Mouse (Mus musculus) retina, postnatal 1 day (tissue): ENCODE data around the gene Sema5a.
A peak's percentile ranks its signal among the peaks of the same experiment; 100 is the strongest.

ENCODE experiments used
- DNase-seq: peaks from one replicate; pipeline ENCODE4 v3.0.0-alpha.2; 2012

The Sema5a gene

DNA sequence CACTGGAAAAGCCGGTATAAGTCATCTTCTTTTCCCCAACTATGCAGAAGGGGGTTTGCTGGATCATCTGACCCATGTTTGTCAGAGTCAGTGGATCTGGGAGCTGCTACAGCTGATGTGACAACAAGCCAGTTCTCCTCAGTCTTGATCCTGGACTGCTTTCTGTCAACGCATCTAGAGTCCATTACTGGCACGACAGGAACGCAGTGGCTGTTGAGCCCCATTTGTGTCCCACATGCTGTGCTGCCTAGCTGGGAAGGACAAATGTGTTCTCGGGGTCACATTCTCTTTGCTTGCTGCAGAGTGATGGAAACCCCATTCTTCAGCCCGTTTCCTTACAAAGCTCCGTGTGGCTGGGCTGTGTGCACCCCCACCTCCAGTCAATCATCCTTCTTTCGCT lies 12.7 kb downstream of the Sema5a start:
- no peak for DNase-seq

DNA sequence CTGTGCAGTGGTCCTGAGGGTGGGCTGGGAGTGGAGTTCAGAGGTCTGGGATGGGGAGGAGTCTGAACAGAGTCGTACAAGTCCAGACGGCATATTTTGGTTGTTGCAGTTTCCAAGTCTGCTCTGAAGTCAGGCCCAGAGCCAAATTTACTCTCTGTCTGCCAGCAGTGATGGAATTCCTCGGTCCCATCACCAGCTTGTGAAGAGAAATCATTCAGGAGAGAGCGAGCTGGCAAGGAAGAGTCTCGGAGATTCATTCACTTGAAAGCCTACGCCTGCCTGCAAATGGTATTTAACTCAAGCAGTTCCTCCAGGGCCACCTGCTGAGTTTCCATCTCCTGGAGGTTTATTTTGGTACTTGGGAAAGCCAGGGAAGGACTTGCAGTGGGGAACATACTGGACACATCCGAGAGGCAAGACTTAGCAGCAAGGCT lies 13.3 kb downstream of the Sema5a start:
- no peak for DNase-seq

DNA sequence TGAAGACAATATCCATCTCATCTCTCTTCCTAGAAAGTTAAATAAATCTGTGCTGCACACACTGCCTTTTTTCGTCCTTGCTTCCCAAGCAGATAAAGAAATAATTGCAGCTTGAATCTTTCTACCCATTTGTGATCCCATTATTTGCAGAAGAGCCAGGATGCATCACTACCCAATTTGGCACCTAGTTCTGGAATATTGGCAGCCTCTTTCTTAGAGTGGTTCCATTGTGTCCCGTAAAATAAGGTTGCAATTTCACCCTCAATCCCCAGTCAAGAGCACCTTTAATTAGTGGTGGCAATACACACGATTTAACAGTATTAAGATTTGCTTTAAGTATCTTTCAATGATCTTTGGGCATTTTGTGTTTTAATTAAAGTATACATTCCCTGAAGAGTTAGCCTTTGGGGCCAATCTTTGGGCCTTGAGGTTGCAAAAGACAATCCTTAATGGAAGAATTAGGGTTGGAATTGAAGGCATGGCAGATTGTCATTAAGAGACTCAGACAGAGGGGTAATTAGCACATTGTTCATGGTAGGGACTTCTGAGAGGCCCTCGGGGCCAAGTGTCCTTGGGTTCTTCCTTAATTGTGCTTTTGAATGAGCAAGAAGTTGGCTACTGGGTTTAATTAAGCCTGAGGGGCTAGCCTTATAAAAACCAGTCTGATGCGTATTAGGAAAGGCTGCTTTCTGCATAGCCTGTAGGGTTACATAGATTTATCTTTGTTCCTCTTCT lies 14.9 kb downstream of the Sema5a start:
- DNase-seq, result peak; percentile 46

DNA sequence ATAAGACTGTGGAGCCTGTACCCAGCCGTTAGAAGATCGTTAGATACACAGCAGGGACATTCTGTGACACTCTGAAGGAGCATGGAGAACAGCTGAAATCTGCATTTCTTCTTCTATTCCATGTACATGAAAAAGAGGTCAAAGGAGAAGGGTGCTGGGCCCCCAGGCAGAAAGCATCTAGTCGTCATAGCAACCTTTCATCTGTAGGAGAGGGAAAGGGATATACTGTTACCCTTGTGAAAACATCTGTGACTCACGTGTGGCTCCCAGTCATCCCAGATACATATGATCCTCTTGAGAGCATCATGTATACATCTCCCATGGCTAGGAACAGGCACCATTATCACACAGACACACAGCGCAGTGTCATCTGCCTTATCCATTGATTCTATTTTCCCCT lies 16.3 kb downstream of the Sema5a start:
- DNase-seq, result peak; percentile 59

DNA sequence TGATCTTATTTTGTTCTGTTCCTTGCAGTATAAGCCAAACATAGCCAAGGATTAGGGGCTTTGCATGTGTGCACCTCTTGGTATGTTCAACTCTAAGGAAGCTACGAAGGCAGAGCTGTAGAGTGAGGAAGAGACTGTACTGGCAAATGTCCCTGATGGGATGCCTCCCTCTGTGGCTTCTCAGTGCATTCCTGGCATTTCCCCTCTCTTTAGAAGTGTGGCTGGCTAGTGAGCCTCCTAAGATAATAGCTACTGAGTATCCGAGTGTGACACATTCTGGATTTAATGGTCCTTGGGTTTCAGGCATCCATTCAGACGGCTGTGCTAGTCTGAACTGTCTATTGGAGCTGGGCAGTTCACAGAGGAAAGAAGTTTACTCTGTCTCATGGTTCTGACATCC lies 19.0 kb downstream of the Sema5a start:
- no peak for DNase-seq

DNA sequence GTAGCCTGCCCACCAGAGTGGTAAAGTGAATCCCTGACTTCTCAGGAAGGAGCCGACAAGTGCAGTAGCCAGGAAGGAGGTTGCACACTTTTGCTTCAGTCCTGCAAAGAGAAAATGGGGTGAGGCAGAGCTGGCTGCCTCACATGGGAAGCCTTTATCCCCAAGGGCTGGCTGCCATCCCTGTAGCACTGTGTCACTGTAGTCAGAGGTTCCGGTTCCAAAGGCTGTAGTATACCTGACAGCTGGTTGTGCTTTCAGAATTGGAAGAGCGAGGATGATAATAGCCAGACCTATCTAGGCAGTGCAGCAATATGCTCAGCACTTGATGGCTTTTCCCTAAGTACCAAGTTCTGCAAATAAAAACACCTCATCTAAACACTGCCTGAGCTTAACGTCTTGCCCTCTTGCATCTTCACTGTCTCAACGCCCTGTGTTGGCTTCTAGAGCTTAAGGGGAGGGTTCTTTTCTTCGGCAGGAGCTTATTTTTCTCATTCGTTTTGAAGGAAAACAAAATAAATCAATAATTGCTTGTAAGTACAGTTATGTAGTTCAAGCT lies 20.3 kb downstream of the Sema5a start:
- no peak for DNase-seq

DNA sequence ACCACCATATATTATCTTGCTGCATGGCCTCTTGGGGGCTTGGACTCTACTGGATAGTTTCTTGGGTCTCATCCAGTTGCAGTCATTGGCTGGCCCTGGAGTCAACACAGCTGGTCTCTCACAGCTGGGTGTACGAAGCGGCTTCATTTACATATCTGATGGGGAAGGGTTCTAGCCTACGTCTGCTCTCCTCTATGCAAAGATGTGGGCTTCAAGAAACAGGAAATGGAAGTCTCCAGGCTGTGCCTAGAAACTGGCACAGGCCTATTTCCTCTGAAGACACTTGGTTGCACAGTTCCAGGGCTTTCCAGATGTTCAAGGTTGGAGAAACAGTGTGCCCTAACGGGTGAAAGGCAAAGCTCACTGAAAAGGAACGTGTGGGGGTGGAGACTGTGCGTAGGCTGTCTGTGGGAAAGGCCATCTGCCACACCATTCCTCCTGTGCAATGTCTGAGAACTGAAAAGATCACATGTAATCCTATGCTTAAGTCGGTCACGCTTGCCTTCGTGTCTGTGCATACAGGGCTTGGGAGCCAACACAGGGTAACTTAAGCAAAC lies 20.8 kb downstream of the Sema5a start:
- DNase-seq, result peak; percentile 70

DNA sequence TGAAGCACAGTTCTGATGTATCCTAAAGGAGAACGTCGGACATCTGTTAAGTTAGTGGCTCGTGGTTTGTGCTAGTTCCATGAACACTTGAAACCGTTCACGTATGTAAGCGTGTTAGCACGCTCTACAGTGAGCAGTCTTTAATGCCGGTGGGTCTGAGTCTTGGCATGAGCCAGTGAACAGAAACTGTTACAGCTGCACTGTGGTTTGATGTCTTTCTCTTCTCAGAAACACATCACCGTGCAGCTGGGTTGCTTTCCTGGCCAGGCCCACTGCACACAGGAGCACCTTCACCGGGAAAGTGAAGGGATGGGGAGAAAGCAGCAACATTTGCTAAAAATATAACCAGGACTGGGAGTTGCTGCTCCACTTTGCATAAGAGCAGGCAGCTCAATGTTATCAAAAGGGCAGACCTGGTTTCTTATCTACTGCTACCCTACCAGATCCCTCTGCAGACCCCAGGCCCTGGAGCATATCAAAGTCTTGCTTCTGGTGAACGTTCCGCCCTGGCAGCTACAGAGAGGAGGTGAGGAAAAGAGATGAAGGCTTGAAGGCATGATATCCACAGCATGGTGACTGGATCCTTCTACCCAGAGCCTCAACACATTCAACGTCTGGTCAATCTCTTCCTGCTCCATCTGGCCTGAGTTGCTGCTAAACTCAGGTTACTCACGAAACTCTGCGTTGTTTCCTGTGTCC lies 21.7 kb downstream of the Sema5a start:
- DNase-seq, result no peak

DNA sequence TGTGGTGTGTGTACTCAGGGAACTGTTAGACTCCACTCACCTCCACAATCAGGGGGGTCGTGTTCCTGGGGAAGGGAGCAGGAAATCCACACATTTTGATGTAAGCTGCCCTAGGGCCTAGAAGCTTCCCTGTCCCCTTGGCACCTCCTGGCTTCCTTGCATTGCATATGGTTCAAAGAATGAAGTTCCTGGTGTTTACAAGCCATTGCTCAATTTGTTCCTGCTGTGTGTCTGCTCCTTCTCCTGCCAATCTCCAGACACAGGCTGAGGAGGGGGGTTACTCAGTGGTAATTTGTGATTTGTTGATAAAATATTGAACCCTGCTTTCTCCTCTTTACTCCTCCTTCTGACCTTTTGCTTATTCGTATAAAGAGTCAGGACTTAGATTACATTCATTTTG lies 25.5 kb downstream of the Sema5a start:
- no peak for DNase-seq

DNA sequence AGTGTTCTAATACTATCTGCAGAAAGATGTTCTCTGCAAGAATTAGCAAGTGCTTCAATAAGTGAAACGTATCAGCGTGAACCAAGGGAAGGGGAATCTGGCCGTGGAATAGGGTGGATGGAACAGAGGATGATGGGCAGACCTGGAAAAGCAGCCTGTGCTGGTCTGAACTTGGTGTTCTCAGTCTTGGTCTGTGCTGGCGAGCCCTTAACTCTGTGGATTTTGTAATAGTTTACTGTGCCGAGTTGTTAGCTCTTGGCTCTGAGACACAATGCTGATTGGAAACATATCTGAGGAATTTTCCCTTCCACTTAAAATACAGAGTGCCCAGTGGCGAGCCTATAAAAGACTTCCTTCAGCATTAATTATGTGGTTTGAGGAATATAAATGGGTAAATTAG lies 29.3 kb downstream of the Sema5a start:
- no peak for DNase-seq

DNA sequence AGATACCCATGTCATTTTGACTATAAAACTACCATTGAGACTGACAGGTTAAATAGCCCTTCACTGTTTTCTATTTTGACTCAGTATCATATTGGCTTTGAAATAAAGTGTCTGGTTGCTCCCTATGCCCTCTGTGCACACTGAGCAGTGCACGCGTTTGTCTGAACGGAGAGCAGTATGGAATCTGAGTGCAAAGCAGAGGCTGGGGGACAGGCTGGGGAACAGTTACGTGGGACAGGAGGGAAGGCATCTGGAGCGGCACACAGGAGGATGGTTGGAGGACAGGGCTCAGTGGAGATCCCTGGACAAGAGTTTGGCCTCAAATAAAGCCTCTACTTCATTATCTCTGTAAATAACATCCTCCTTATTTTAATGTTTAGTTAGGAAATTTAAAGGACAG lies 30.4 kb downstream of the Sema5a start:
- no peak for DNase-seq

DNA sequence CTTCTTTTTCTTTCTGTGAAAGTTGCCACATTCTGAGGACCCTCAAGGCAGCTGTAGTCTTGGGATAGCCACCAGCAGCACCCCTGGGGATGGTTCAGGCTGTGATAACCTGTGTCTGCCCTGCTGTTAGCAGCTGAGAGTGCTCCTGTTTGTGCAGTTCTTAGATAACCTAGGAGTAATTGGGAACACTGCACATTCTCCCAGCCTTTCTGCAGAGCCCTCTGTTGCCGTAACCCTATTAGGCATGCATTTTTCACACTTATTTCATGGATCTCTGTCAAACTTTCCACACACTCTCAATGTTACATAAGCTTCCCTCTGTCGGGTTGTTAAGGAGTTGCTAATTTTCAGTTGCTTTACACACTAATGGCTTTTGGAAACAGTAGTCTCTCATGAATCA lies 34.0 kb downstream of the Sema5a start:
- DNase-seq, result no peak

DNA sequence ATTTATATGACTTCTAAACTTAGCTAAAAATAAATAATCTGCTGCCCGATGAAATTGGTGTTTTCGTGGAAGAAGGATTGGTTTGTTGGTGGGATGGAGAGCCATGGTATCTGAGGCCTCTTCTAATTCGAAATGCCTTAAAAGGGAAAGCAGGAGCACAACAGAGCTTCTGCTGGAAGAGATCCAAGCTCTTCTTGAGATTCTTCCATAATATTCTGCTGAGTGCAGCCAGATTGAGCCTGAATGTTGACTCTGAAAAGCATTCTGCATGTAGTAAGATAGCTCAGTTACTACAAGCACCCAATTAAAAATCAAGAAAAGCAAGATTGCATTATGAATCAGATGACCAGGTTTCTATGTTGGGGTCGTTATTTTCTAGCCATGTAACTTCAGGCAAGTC lies 36.8 kb downstream of the Sema5a start:
- DNase-seq, result no peak

DNA sequence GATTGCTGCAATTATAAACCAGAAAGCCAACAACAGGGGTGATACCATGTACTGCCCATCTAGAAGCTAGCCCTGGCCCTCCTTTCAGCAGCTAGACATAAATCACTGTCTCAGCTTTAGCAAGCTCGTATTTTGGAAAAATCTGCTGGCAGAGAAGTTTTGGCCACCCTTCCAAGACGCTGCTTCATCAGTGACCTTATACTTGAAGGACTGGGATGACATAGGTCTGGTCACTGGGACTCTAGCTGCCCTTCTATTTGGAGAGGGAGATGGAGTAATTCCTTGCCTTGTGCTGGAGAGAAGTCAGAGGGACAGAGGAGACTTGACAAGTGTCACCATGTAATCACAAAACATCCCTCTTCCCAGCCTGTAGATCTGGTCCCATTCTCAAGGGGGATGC lies 40.1 kb downstream of the Sema5a start:
- DNase-seq, result no peak

DNA sequence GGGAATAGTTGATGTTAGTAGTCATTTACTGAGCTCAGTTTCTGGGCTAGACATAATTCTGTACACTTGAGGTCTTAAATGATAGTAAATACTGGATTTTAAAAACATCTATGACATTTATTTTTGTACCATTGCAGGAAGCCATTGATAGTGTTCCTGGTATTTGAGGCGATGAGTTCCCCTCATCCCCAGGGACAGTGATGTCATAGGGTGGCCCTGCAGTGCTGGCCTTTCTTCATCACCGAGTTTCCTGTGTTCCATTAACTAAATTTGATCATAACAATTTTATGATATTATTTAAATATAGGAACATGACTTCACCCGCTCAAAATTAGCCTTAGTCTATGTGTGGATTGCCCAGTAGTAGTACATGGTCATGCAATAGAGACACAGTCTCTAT lies 41.7 kb downstream of the Sema5a start:
- no peak for DNase-seq

DNA sequence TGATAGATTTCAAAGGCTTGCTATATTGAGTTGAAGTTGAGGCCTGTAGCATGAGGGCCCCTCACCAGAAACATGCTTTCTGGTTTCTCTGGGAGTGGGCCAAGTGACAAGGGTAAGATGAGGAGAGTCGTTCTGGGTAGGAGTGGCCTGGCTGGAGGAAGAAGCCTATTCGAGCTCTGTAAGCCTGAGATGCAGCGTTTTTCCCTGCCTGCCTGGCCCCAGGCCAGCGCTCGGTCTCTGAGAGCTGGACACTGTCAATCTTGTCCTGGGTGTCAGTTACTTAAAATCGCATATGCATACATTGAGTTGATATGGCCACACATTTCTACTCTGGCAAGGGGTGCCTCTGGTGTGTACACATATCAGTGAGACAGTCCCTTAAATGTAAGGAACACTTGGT lies 43.9 kb downstream of the Sema5a start:
- no peak for DNase-seq

DNA sequence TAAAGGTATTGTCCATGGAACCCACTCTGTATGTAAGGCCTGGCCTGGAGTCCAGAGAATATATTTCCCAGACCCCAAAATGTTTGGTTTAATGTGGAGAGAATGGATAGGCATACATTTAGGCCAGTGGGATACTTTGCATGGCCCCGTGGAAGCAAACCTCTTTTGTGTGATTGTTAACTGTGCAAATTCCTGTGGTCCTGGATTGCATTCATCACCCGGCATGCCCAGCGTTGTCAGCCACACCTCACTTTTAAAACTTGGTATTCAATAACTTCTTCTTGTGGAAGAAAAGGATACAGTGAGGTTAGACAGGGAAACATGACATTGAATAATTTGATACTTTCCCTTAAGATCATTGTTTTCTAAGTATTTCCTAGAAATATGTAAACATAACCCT lies 46.4 kb downstream of the Sema5a start:
- DNase-seq, result no peak

DNA sequence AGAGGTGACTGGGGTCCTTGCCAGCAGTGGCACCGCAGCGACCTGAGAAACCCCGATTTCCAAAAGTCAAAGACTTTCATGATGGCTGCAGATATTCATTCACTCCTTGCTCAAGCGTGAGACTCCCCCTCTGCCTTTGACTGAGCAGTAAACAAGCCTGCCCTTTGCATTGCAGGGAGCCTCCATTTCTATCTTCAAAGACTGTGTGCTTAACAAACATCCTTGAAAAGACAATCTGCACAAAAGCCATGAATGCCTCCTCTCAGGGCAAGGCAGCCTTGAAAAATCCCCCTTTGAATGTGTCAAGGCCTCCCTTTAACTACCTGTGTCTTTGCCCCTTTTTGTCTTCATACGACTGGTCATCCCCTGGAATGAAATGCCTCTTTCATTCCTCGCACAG lies 51.9 kb downstream of the Sema5a start:
- DNase-seq, result no peak

DNA sequence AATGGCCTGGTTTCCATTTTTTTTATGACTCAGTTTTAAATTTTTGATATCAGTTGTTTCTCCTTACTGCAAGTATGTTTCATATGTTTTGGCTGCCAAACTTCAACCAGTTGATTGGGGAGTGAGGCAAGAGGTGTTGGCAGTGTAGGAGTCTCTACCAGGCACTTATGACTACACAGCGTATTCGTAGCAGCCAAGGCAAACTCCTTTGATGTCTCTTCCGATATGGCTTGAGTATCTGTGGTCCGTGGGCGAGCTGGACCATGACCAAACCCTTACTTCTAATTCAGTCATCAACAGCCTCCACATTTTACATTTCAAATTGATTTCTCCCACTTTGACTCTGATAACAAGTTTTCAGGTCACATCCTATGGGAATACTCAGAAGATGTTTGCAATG lies 52.7 kb downstream of the Sema5a start:
- no peak for DNase-seq

DNA sequence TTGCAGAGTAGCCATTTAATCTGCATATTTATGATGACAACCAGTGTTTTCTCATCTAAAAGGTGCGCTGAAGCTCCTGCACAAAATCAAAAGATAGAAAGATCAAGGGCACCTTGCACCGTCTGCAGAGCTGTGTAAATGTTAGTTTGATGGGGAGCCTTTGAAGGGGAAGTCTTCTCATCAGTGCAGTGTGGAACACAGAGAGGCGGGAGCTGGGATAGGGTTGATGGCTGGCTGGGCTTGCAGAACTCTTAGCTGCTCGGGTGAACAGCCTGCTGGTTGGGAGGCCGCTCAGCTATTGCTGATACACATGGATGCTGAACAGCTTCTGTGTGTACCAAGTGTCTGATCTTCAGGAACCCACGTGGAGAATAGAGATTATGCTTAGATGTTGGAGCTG lies 53.9 kb downstream of the Sema5a start:
- no peak for DNase-seq

DNA sequence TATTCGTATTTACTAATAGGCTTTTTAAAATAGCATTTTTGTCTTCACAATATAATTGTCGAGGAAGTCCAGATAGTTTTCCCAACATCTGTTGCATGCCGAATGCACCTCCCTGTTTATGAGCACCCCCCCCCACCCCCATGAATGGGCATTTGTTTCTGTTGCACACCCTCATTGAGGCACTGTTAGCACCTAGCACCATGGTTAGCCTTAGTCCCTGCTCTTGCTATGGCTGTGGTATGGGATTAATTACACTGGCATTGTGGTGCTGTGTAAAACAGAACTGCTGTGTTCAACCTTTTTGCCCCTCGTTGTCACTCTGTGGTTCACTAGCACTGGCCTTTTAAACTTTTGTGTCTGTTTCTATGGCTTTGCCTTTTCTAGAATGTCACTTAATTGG lies 56.4 kb downstream of the Sema5a start:
- no peak for DNase-seq

DNA sequence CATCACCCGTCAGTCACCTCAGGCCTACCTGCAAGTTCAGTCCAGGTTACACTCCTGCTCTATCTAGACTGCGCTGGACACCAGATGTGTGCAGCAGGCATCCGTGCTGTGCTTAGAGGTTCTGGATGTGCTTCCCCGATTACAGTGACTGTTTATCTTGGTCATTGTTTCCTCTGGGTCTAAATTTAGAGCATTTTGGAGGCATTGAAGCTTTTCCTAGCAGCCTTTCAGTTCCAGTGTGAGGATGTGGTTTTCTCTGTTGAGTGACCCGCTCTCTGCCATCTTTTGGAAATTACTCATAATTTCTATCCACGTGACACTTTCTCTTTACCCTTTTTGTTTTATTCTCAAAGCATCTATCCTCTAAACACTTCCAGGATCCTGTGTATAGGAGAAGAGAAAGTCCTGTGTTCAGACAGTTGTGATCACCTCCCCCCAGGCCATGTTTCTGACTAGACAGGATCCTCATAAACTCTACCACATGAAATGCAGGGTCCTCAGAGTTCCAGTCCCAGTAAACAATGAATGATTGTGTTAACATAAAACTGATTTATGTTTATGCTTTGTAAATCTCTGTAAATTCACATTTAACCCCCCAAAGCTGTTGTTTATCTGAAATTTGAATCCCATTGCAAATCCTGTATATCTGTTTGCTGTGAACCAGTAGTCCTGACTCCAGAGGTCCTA lies 62.1 kb downstream of the Sema5a start:
- DNase-seq, result no peak

DNA sequence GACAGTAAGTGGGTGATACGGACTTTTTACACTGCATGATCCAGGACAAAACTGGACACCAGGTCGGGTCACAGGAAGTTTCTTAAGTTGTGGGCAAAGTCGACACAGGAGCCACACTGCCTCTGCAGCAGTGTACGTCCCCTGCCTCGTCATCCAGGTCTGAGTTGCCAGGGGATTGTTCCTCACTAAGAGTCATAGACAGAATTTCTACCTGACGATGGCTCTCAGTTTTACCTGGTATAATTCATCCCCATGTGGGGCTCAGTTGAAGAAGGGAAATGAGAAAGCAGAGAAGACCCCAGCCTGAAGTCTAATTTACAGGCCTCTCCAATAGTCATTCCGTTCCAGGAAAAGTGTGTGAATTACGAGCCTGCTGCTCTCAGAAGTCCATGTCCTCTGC lies 66.2 kb downstream of the Sema5a start:
- no peak for DNase-seq

DNA sequence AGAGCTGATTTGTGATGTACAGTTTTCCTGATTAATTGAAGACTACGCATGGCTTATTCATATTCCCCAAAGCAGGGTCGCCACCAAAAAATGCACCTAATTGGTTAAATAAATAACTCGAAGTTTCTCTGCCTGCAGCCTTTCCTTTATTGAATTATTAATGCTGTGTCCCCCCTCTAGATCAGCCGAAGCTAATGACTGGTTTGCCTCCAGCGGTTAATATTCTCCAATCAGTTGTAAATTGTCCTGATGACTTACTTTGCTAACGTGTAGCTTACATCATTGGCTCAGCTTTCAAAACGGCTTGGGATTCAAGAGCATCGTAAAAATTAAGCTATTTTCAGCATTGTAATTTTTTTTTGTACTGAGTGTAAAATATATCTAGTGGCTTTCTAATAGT lies 66.7 kb downstream of the Sema5a start:
- peak; percentile 34 for DNase-seq
